Mouse (Mus musculus): ENCODE results near the gene Olfr576. TPM values are rescaled to one million over a fixed set of nuclear protein-coding genes. Genes with fewer than 3 reads are reported as not detected.

Olfr576 gene
- polyA plus RNA-seq, 1 experiment = not detected

DNA sequence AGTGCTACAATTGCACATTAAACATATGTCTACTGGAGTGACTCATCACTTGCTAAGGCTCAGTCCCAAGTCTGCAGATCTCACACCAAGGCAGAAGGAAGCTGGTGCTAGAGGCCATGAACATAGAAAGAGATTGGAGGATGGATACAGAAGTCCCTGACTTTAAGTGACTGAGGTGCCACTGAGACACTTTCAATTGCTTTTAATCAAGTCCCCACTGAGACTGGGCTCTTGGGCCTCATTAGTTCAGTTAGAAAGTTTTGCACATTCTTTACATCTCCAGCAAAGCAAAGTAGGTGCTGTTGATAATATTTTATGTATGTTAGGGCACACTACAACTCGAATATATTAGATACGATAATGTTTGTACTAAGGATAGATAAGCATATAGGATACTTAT, 13.4 kb downstream of the Olfr576 start, which contains the start of gene Olfr577:
TSS of gene Olfr577 (minus strand) at position 101 of the 400 bp plus-strand sequence.
- no peaks in the 10 kb centered on the region for H3K27me3 ChIP-seq (replicated peaks; ENCODE audit: control insufficient read depth, insufficient read depth, low read length)
- no peak within 1 kb of the TSS for H3K4me3 ChIP-seq (ENCODE audit: insufficient read depth, low read depth, low read length)
- WGBS = 78% methylated on average over 2 of the region's 2 CpGs
- DNase-seq = no peak
- no peaks in the 10 kb centered on the region for H3K4me1 ChIP-seq (ENCODE audit: control insufficient read depth, insufficient read depth, low read length)
- H3K36me3 ChIP-seq (ENCODE audit: control insufficient read depth, insufficient read depth, low read length) = no peaks in the 10 kb centered on the region
- TF ChIP-seq CTCF (conservative IDR thresholded peaks at IDR 0.05; ENCODE audit: insufficient read depth, insufficient read length, low read depth, low read length) (no peak), POLR2A (IDR thresholded peaks at IDR 0.05; ENCODE audit: low read depth, low read length) (no peak)
- H3K27ac ChIP-seq (ENCODE audit: insufficient read depth, low read depth, low read length) = no peak within 1 kb of the TSS

DNA sequence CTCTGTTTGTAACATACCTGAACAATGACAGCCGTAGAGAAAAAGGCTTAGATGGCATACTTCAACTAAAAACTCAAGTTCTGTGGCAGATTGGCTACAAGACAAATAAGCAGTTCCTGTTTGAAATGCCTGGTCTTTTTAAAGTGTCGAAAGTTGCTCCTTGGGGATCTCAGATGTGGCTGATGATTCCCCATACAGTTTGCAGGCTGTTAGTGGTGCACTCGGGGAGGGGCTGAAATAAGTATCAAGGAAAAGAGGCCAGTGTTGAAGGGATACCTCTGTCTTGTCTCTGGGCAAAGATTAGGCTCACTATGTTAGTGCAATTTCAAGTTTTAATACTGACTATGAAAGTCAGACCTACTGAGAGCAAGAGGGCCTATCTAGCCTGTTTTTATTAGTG, 26.8 kb downstream of the Olfr576 start, which contains the start of gene Olfr578:
TSS of gene Olfr578 (minus strand) at position 101 of the 400 bp plus-strand sequence.
- 70% methylated on average over 3 of the region's 3 CpGs for WGBS
- Histone ChIP-seq H3K27ac (ENCODE audit: insufficient read depth, low read depth, low read length) (no peak within 1 kb of the TSS), H3K27me3 (replicated peaks; ENCODE audit: control insufficient read depth, insufficient read depth, low read length) (no peaks in the 10 kb centered on the region)

More for the DNA sequence above, 26.8 kb downstream of the Olfr576 start, which contains the start of gene Olfr578:
- TF ChIP-seq POLR2A (IDR thresholded peaks at IDR 0.05; ENCODE audit: low read depth, low read length) (no peak), CTCF (conservative IDR thresholded peaks at IDR 0.05; ENCODE audit: insufficient read depth, insufficient read length, low read depth, low read length) (no peak)
- Histone ChIP-seq H3K36me3 (ENCODE audit: control insufficient read depth, insufficient read depth, low read length) (no peaks in the 10 kb centered on the region), H3K4me1 (ENCODE audit: control insufficient read depth, insufficient read depth, low read length) (no peaks in the 10 kb centered on the region), H3K4me3 (ENCODE audit: insufficient read depth, low read depth, low read length) (no peak within 1 kb of the TSS)
- no peak for DNase-seq

Other genes starting within 250 kb of the Olfr576 start
- gene Olfr33, start 243.6 kb upstream of the Olfr576 start, polyA plus RNA-seq (2012; rRNA removed) = not detected in 2 replicates
- gene Olfr559, start 235.2 kb upstream of the Olfr576 start, polyA plus RNA-seq (2012; rRNA removed) = not detected in 2 replicates
- gene Olfr560, start 203.3 kb upstream of the Olfr576 start, polyA plus RNA-seq (2012; rRNA removed) = not detected in 2 replicates
- gene Olfr78, start 203.2 kb upstream of the Olfr576 start, polyA plus RNA-seq (2012; rRNA removed) = 1.9 and 3.2 TPM in 2 replicates
- not detected in 2 replicates for gene Olfr561, start 191.4 kb upstream of the Olfr576 start, polyA plus RNA-seq (2012; rRNA removed)
- not detected in 2 replicates for gene Olfr564, start 159.2 kb upstream of the Olfr576 start, polyA plus RNA-seq (2012; rRNA removed)
- not detected in 2 replicates for gene Olfr566, start 103.9 kb upstream of the Olfr576 start, polyA plus RNA-seq (2012; rRNA removed)
- not detected in 2 replicates for gene Olfr568, start 85.5 kb upstream of the Olfr576 start, polyA plus RNA-seq (2012; rRNA removed)
- not detected in 2 replicates for gene Olfr569, start 71.8 kb upstream of the Olfr576 start, polyA plus RNA-seq (2012; rRNA removed)
- not detected in 2 replicates for gene Olfr570, start 68.1 kb upstream of the Olfr576 start, polyA plus RNA-seq (2012; rRNA removed)
- gene Olfr571, start 45.1 kb upstream of the Olfr576 start, polyA plus RNA-seq (2012; rRNA removed) = not detected in 2 replicates
- gene Olfr572, start 38.3 kb upstream of the Olfr576 start, polyA plus RNA-seq (2012; rRNA removed) = not detected in 2 replicates
- gene Olfr573-ps1, start 20.1 kb upstream of the Olfr576 start, polyA plus RNA-seq (2012; rRNA removed) = not detected in 2 replicates
- not detected in 2 replicates for gene Olfr574, start 14.2 kb upstream of the Olfr576 start, polyA plus RNA-seq (2012; rRNA removed)
- not detected in 2 replicates for gene Olfr575, start 3.9 kb upstream of the Olfr576 start, polyA plus RNA-seq (2012; rRNA removed)
- not detected in 2 replicates for gene Olfr577, start 13.3 kb downstream of the Olfr576 start, polyA plus RNA-seq (2012; rRNA removed)
- not detected in 2 replicates for gene Olfr578, start 26.7 kb downstream of the Olfr576 start, polyA plus RNA-seq (2012; rRNA removed)
- gene Olfr582, start 75.4 kb downstream of the Olfr576 start, polyA plus RNA-seq (2012; rRNA removed) = not detected in 2 replicates
- not detected in 2 replicates for gene Olfr583, start 88.6 kb downstream of the Olfr576 start, polyA plus RNA-seq (2012; rRNA removed)
- gene Olfr584, start 119.2 kb downstream of the Olfr576 start, polyA plus RNA-seq (2012; rRNA removed) = not detected in 2 replicates
- not detected in 2 replicates for gene Olfr585, start 135.1 kb downstream of the Olfr576 start, polyA plus RNA-seq (2012; rRNA removed)
- gene Olfr586, start 163.0 kb downstream of the Olfr576 start, polyA plus RNA-seq (2012; rRNA removed) = not detected in 2 replicates
- gene Olfr588-ps1, start 178.2 kb downstream of the Olfr576 start, polyA plus RNA-seq (2012; rRNA removed) = not detected in 2 replicates
- gene Olfr589, start 193.7 kb downstream of the Olfr576 start, polyA plus RNA-seq (2012; rRNA removed) = not detected in 2 replicates
- gene Olfr591, start 215.7 kb downstream of the Olfr576 start, polyA plus RNA-seq (2012; rRNA removed) = not detected in 2 replicates
- gene Olfr592, start 222.1 kb downstream of the Olfr576 start, polyA plus RNA-seq (2012; rRNA removed) = not detected in 2 replicates
- gene Olfr593, start 249.2 kb downstream of the Olfr576 start, polyA plus RNA-seq (2012; rRNA removed) = not detected in 2 replicates